Mouse (Mus musculus): Measurements from ENCODE around the gene Ubap1l. TPM values are rescaled to one million over a fixed set of nuclear protein-coding genes. Genes with fewer than 3 reads are reported as not detected.

Ubap1l gene
- polyA plus RNA-seq, 1 experiment from 2014 or later: 0.27 TPM

GRCm38 (mm10) chr9:65399934-65400333, 39.1 kb downstream of the Ubap1l start:
- DNase-seq (ENCODE audit: low spot score, missing footprints): no peak
- Histone ChIP-seq H3K4me3 (ENCODE audit: low read depth, low read length) (no peak overlapping the region), H3K9me3 (ENCODE audit: control insufficient read depth, low read length) (no peaks in the 10 kb centered on the region), H3K36me3 (ENCODE audit: control insufficient read depth, insufficient read depth, low read length) (no peaks in the 10 kb centered on the region), H3K9ac (ENCODE audit: low read length) (no peak overlapping the region), H3K4me1 (ENCODE audit: control insufficient read depth, insufficient read depth, low read length) (no peaks in the 10 kb centered on the region; the same call in 1 of the 2 replicates), H3K27me3 (ENCODE audit: control insufficient read depth, insufficient read depth, low read length) (no peaks in the 10 kb centered on the region), H3K4me2 (no peak overlapping the region), H3K27ac (ENCODE audit: low read depth, low read length) (no peak overlapping the region)
- no peak for ATAC-seq (ENCODE audit: low FRiP score)
- WGBS: 87% methylated on average over 6 of the region's 6 CpGs

DNA sequence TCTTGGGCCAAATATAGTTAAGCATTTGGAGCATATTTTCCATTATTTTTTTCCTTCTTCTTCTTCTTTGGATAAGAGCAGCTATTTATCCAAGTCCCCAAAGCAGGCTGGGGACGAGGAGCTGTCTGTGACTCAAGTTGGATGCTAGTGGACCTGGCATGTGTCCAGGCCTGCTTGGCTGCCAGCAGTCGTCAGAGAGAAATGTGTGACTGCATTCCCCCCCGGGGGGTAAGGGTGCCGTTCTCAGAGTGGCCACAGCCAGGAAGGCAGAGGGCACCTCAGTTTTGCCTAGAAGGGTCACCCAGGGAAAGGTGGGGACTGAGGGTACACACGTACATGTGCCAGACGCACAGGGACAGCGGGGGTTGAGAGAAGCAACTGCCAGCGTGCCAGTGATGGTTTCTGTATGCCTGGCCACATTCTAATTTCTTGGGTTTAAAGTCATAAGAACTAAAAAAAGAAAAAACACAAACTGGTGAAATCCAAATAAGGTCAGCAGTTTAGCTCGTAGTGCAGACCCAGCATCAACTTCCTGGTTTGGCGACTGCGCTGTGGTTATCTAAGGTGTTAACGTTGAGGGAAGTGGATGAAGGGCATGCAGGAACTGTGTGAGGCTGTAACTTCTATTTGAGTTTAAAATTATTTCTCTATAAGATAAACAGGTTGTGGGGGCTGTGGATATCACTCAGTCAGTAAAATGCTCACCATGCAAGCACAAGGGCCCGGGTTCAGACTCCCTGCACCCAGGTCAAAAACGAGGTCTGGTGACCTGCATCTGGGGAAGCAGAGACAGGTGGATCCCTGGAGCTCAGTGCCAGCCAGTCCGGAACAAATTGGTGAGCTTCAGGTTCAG, 43.7 kb downstream of the Ubap1l start:
- ATAC-seq (ENCODE audit: low FRiP score) (no peak), DNase-seq (ENCODE audit: low spot score, missing footprints) (no peak)
- no peaks in the 10 kb centered on the region for H3K36me3 ChIP-seq (ENCODE audit: control insufficient read depth, insufficient read depth, low read length)
- no peaks in the 10 kb centered on the region; the same call in 1 of the 2 replicates for H3K4me1 ChIP-seq (ENCODE audit: control insufficient read depth, insufficient read depth, low read length)
- H3K4me2 ChIP-seq: no peak overlapping the region
- H3K27me3 ChIP-seq (ENCODE audit: control insufficient read depth, insufficient read depth, low read length): no peaks in the 10 kb centered on the region
- H3K9me3 ChIP-seq (ENCODE audit: control insufficient read depth, low read length): no peaks in the 10 kb centered on the region
- WGBS: 81% methylated on average over 15 of the region's 15 CpGs
- H3K9ac ChIP-seq (ENCODE audit: low read length): no peak overlapping the region
- H3K4me3 ChIP-seq (ENCODE audit: low read depth, low read length): no peak overlapping the region
- no peak overlapping the region for H3K27ac ChIP-seq (ENCODE audit: low read depth, low read length)

DNA sequence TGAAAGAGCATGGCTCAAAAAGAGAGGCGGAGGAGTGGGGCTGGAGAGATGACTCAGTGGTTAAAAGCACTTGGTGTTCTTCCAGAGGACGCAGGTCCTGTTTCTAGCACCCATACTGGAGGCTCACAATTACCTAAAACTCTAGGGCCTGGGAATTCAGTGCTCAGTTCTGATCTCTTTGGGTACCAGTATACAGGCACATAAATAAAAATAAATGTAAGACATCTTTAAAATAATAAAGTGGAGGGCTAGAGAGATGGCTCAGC, 44.3 kb downstream of the Ubap1l start:
- Histone ChIP-seq H3K9ac (ENCODE audit: low read length) (no peak overlapping the region), H3K4me3 (ENCODE audit: low read depth, low read length) (no peak overlapping the region), H3K27me3 (ENCODE audit: control insufficient read depth, insufficient read depth, low read length) (no peaks in the 10 kb centered on the region), H3K36me3 (ENCODE audit: control insufficient read depth, insufficient read depth, low read length) (no peaks in the 10 kb centered on the region), H3K9me3 (ENCODE audit: control insufficient read depth, low read length) (no peaks in the 10 kb centered on the region), H3K27ac (ENCODE audit: low read depth, low read length) (no peak overlapping the region), H3K4me2 (no peak overlapping the region), H3K4me1 (ENCODE audit: control insufficient read depth, insufficient read depth, low read length) (no peaks in the 10 kb centered on the region; the same call in 1 of the 2 replicates)
- ATAC-seq (ENCODE audit: low FRiP score) (no peak), DNase-seq (ENCODE audit: low spot score, missing footprints) (no peak)
- WGBS: 91% methylated on average over 2 of the region's 2 CpGs

GRCm38 (mm10) chr9:65407327-65407726, 46.5 kb downstream of the Ubap1l start:
- ATAC-seq (ENCODE audit: low FRiP score): no peak
- H3K27ac ChIP-seq (ENCODE audit: low read depth, low read length): no peak overlapping the region
- no peak overlapping the region for H3K4me3 ChIP-seq (ENCODE audit: low read depth, low read length)
- H3K9ac ChIP-seq (ENCODE audit: low read length): no peak overlapping the region
- no peaks in the 10 kb centered on the region for H3K27me3 ChIP-seq (ENCODE audit: control insufficient read depth, insufficient read depth, low read length)
- no peaks in the 10 kb centered on the region for H3K36me3 ChIP-seq (ENCODE audit: control insufficient read depth, insufficient read depth, low read length)
- H3K4me2 ChIP-seq: no peak overlapping the region
- 84% methylated on average over 5 of the region's 5 CpGs for whole genome bisulfite sequencing
- H3K4me1 ChIP-seq (ENCODE audit: control insufficient read depth, insufficient read depth, low read length): no peaks in the 10 kb centered on the region
- DNase-seq (ENCODE audit: low spot score, missing footprints): no peak
- H3K9me3 ChIP-seq (ENCODE audit: control insufficient read depth, low read length): no peaks in the 10 kb centered on the region

DNA sequence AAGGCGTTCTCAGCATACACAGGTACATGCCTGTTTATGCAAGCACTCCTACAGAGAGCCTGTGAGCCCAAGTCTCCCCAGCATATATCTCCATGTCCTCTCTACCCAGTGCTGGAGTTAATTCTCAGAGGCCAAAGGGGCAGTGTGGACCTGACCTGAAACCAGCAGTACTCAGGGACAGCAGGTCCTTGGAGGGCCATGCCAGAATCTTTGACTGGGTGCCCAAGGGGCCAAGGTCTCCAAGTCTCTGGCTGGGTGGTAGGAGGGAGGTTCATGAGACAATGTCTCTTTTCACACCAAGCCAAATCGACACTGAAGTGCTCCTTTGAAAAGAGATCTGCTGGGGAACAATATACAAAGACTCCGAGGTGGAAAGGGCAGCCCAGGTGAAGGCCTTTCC, 47.0 kb downstream of the Ubap1l start:
- no peaks in the 10 kb centered on the region for H3K36me3 ChIP-seq (ENCODE audit: control insufficient read depth, insufficient read depth, low read length)
- DNase-seq (ENCODE audit: low spot score, missing footprints): no peak
- ATAC-seq (ENCODE audit: low FRiP score): no peak
- 75% methylated on average over 3 of the region's 3 CpGs for WGBS
- no peak overlapping the region for H3K4me3 ChIP-seq (ENCODE audit: low read depth, low read length)
- H3K27me3 ChIP-seq (ENCODE audit: control insufficient read depth, insufficient read depth, low read length): no peaks in the 10 kb centered on the region
- no peaks in the 10 kb centered on the region for H3K4me1 ChIP-seq (ENCODE audit: control insufficient read depth, insufficient read depth, low read length)
- H3K9me3 ChIP-seq (ENCODE audit: control insufficient read depth, low read length): no peaks in the 10 kb centered on the region
- H3K27ac ChIP-seq (ENCODE audit: low read depth, low read length): no peak overlapping the region
- no peak overlapping the region for H3K9ac ChIP-seq (ENCODE audit: low read length)
- no peak overlapping the region for H3K4me2 ChIP-seq

DNA sequence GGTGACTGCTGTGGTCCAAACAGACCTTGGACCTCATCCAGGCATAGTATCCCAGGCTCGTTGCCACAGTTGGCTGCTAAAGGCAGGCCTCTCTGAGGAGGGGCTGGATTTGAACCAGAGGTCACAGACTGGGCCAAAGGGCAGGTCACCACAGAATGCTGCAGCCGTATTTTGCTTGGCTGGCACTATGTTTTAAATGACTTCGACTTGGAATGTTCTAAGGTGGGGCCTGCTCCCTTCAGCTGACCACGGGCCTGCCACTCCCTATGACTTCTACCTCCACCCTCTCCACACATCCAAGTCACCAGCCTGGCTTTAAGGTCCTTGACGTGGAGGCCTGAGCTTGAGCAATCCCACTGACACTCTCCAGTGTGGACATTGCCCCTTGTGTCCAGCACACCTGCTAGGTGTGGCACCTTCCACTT, 48.0 kb downstream of the Ubap1l start:
- no peak overlapping the region for H3K4me3 ChIP-seq (ENCODE audit: low read depth, low read length)
- no peaks in the 10 kb centered on the region for H3K4me1 ChIP-seq (ENCODE audit: control insufficient read depth, insufficient read depth, low read length)
- ATAC-seq (ENCODE audit: low FRiP score): no peak
- H3K9me3 ChIP-seq (ENCODE audit: control insufficient read depth, low read length): no peaks in the 10 kb centered on the region
- H3K4me2 ChIP-seq: no peak overlapping the region
- H3K36me3 ChIP-seq (ENCODE audit: control insufficient read depth, insufficient read depth, low read length): no peaks in the 10 kb centered on the region
- no peak for DNase-seq (ENCODE audit: low spot score, missing footprints)
- 68% methylated on average over 5 of the region's 5 CpGs for WGBS
- no peak overlapping the region for H3K27ac ChIP-seq (ENCODE audit: low read depth, low read length)
- H3K9ac ChIP-seq (ENCODE audit: low read length): no peak overlapping the region
- H3K27me3 ChIP-seq (ENCODE audit: control insufficient read depth, insufficient read depth, low read length): no peaks in the 10 kb centered on the region

GRCm38 (mm10) chr9:65410378-65410777, 49.5 kb downstream of the Ubap1l start:
- H3K9me3 ChIP-seq (ENCODE audit: control insufficient read depth, low read length): no peaks in the 10 kb centered on the region
- no peak overlapping the region for H3K27ac ChIP-seq (ENCODE audit: low read depth, low read length)
- DNase-seq (ENCODE audit: low spot score, missing footprints) (no peak), ATAC-seq (ENCODE audit: low FRiP score) (no peak)
- WGBS: 93% methylated on average over 8 of the region's 8 CpGs
- no peaks in the 10 kb centered on the region for H3K27me3 ChIP-seq (ENCODE audit: control insufficient read depth, insufficient read depth, low read length)
- H3K36me3 ChIP-seq (ENCODE audit: control insufficient read depth, insufficient read depth, low read length): no peaks in the 10 kb centered on the region
- H3K4me3 ChIP-seq (ENCODE audit: low read depth, low read length): no peak overlapping the region
- H3K4me2 ChIP-seq: no peak overlapping the region
- no peaks in the 10 kb centered on the region for H3K4me1 ChIP-seq (ENCODE audit: control insufficient read depth, insufficient read depth, low read length)
- no peak overlapping the region for H3K9ac ChIP-seq (ENCODE audit: low read length)

GRCm38 (mm10) chr9:65411326-65411725, 50.5 kb downstream of the Ubap1l start:
- no peaks in the 10 kb centered on the region for H3K27me3 ChIP-seq (ENCODE audit: control insufficient read depth, insufficient read depth, low read length)
- no peaks in the 10 kb centered on the region for H3K4me1 ChIP-seq (ENCODE audit: control insufficient read depth, insufficient read depth, low read length)
- H3K27ac ChIP-seq (ENCODE audit: low read depth, low read length): no peak overlapping the region
- no peak overlapping the region for H3K4me2 ChIP-seq
- WGBS: 85% methylated on average over 3 of the region's 3 CpGs
- H3K4me3 ChIP-seq (ENCODE audit: low read depth, low read length): no peak overlapping the region
- no peak for DNase-seq (ENCODE audit: low spot score, missing footprints)
- no peaks in the 10 kb centered on the region for H3K36me3 ChIP-seq (ENCODE audit: control insufficient read depth, insufficient read depth, low read length)
- H3K9ac ChIP-seq (ENCODE audit: low read length): no peak overlapping the region
- H3K9me3 ChIP-seq (ENCODE audit: control insufficient read depth, low read length): no peaks in the 10 kb centered on the region
- ATAC-seq (ENCODE audit: low FRiP score): no peak

GRCm38 (mm10) chr9:65417738-65418137, 56.9 kb downstream of the Ubap1l start:
- Histone ChIP-seq H3K27me3 (ENCODE audit: control insufficient read depth, insufficient read depth, low read length) (no peaks in the 10 kb centered on the region), H3K4me2 (no peak overlapping the region), H3K4me1 (ENCODE audit: control insufficient read depth, insufficient read depth, low read length) (no peaks in the 10 kb centered on the region), H3K36me3 (ENCODE audit: control insufficient read depth, insufficient read depth, low read length) (no peaks in the 10 kb centered on the region), H3K4me3 (ENCODE audit: low read depth, low read length) (no peak overlapping the region), H3K9me3 (ENCODE audit: control insufficient read depth, low read length) (no peaks in the 10 kb centered on the region), H3K9ac (ENCODE audit: low read length) (no peak overlapping the region), H3K27ac (ENCODE audit: low read depth, low read length) (no peak overlapping the region)
- WGBS: 55% methylated on average over 3 of the region's 3 CpGs
- ATAC-seq (ENCODE audit: low FRiP score) (no peak), DNase-seq (ENCODE audit: low spot score, missing footprints) (no peak)

Data from midbrain, embryonic 11.5 days (tissue).